Mouse (Mus musculus) forelimb bud, embryonic 11.5 days (tissue): ENCODE results near the gene Atp11c.
A peak's percentile ranks its signal among the peaks of the same experiment; 100 is the strongest.

Experiments
- DNase-seq: peaks from one replicate; pipeline ENCODE4 v3.0.0-alpha.2; 2012; ENCODE audit warnings: low read depth, low spot score

Atp11c gene

GRCm38 (mm10) chrX:60592598-60592997, at the start of gene Atp11c:
Gene Atp11c (minus strand): TSS chrX:60592698.
- no peak for DNase-seq

GRCm38 (mm10) chrX:60609202-60609601, 16.7 kb upstream of the Atp11c start:
- DNase-seq = peak; percentile 20

DNA sequence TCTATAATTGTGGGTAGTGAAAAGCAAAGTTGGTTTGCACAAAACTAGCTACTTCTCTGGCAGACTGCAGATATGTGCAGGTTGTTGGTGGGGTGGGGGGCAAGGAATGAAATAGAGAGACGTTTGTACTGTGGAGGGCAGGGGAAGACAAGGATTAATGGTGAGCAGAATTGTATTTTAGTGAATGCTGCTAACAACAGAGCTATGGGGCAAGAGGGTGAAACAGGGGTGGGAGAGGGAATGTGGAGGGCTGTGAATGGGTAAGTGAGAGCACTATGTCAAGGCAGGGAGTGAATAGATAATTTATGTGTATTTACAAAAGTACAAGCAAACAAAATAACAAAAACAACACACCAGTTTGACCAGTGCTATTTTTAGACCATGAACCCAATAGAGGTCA, 22.0 kb downstream of the Atp11c start:
- no peak for DNase-seq

GRCm38 (mm10) chrX:60569047-60569446, 23.5 kb downstream of the Atp11c start:
- DNase-seq = no peak

- DNase-seq = no peak
Measured at GRCm38 (mm10) chrX:60555242-60555641, 37.3 kb downstream of the Atp11c start.

GRCm38 (mm10) chrX:60547444-60548304, 44.8 kb downstream of the Atp11c start:
- DNase-seq = peak; percentile 5

DNA sequence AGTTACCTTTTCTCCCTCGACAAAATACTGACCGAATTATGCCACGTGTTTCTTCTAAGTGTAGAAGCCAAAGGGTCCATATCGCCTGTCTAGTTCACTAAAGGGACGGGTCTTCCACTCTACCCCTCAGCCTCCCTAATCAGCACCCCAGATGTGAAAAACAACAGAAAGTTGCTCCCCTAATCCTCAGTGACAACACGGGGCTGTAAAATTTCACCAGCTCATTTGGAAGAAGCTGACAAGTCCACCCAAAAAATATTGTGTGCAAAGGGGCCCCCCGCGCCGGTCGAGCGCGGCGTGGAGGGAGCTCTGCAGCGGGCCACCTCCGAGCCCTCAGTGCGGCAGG, 45.4 kb downstream of the Atp11c start:
- peak; percentile 11 for DNase-seq

- DNase-seq = no peak
Measured at GRCm38 (mm10) chrX:60545906-60546305, 46.6 kb downstream of the Atp11c start.

- DNase-seq = no peak
Measured at GRCm38 (mm10) chrX:60545444-60545843, 47.1 kb downstream of the Atp11c start.

DNA sequence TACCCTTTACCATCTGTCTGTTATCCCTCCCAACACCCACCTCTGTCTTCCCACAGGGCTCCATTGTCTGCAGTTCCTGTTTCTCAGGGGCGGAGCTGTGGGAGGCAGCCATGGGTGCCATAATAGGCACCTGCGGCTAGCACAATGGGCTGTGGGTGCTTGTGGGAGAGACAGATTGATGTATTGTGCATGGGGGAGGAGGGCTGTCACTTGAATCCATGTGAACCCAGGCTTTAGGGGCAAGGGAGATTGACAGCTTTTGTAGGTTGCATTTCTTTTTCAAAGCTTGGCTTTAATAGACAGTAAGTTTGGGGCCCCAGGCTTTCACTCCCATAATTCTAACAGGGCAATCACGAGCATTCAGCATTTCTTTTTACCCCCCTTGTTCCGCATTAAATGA, 48.4 kb downstream of the Atp11c start:
- no peak for DNase-seq

- no peak for DNase-seq
Measured at GRCm38 (mm10) chrX:60542901-60543300, 49.6 kb downstream of the Atp11c start.

DNA sequence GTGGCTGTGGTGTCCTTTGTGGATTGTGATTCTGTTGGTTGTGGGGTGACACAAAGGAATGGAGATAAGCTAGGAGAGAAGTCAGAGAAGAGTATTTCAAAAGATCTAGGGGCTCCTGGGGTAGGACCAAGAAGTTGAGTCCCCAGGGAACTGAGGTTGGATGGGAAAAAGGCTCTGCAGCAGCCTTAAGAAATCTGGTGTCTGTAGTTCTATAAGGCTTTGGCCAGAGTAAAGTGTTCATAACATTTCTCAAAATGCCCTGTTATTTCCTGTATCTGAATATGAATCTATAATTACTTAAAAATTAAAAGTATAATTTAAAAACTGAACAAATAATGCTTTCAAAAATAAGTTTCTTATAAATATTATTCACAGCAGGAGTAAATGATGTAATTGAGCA, 53.3 kb downstream of the Atp11c start, which contains the start of gene Gm7073:
Gene Gm7073, minus strand, starts transcription at position 101 of the 400 bp plus-strand sequence.
- DNase-seq = no peak

GRCm38 (mm10) chrX:60503995-60504394, 88.5 kb downstream of the Atp11c start:
- DNase-seq = peak; percentile 2

- no peak for DNase-seq
Measured at GRCm38 (mm10) chrX:60497750-60498149, 94.7 kb downstream of the Atp11c start.

DNA sequence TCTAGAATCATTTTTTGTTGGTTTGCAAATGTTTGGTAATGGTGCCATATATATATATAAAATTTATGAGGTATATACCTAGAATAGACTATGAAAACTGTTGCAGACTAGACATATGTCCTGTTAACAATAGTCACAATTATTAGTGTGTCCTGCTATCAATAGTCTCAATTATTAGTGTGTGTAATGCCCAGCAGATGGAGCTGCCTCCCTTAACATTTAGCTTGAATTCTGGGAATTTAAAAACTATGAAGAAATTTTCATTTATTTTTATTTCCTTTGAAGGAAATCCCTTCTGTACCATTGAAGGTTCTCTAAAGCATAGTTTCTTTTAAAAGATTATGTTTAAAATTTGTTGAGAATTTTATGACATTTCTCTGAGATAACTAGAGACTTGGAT, 97.2 kb downstream of the Atp11c start:
- DNase-seq = no peak

GRCm38 (mm10) chrX:60463786-60464185, 128.7 kb downstream of the Atp11c start:
- DNase-seq = peak; percentile 17

DNA sequence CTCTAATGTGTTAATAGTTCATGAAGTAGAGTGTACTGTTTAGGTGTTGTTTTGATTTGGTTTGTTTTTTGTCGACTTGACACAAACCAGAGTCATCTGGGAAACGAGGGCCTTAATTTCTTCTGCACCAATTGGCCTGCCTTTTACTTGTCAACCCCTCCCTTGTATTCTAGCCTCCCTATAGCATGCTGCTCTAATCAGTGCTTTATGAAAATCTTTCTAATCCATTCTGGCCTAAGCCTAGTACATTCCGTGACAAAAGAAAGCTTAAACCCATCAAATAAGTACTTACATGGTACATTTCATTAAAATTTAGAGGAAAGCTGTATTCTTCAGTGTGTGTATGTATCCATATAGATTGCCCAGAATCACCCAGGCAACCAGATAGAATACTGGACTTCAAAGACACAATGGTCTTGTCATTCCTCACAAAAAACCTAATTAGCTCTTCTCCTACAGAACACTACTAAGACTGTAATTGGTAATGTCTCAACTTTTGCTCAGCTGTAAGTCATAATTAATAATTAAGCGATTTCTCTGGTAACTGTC, 177.9 kb downstream of the Atp11c start:
- no peak for DNase-seq

GRCm38 (mm10) chrX:60405681-60406080, 186.8 kb downstream of the Atp11c start:
- DNase-seq = no peak

GRCm38 (mm10) chrX:60404668-60405044, 187.8 kb downstream of the Atp11c start:
- DNase-seq = peak; percentile 85

- peak; percentile 31 for DNase-seq
Measured at GRCm38 (mm10) chrX:60403764-60404667, 188.5 kb downstream of the Atp11c start.

GRCm38 (mm10) chrX:60403062-60403763, 189.3 kb downstream of the Atp11c start:
- no peak for DNase-seq

DNA sequence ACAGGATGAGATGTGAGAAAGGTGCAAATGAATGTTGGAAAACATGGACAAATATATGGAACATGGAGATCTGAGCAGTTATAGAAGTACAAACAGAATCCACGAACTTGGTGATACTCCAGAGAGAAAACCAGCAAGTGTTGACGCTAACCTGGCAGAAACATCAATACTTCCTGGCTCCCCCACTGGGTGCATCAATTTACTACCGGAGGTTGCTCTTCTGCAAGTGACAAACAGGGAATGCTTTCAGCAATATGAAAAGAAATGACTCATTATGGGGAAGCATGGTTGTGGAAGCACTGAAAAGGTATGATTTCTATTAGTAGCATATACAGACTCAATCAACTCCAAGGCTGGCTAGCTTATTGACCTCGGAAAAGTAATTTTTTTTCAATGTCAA, 198.2 kb downstream of the Atp11c start:
- DNase-seq = no peak
